ENCODE assay signal across 15 mouse cellular contexts in the genomic region with DNA sequence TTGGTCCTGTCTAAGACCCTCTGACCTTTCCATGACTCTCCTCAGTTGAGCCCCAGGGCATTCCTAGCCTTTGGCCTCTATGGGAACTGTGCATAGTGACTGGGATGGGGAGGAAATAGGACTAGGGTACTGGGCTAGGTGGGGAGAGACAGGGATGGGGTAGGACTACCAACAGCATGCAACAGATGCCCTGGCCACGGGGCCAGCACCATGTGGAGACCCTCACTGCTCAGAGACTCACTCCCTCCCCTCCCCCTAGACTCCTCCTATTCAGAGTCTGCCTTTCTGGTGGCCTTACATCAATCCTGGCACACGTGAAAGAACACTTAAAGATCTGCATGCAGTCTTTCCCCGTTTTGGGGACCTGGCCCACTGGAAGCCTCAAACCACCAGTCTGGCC. TPM values are rescaled to one million over a fixed set of nuclear protein-coding genes. Genes with fewer than 3 reads are reported as not detected.
DNase-seq lines count a peak whose midpoint lies in the region; ATAC-seq and TF ChIP-seq lines count a peak whose summit lies in the region.
"Had no signal": no experiment of that assay in that cellular context is flagged by ENCODE, and none has a peak within 500 bp of the region (broad histone marks: within the 10 kb centered on the region; RNA-seq: fewer than 3 reads in every experiment).

No protein-coding gene starts in this region.

- no peaks in the 10 kb centered on the region for H3K36me3 ChIP-seq in heart, embryonic 16.5 days (ENCODE audit: control insufficient read depth, insufficient read depth)
- no peaks in the 10 kb centered on the region for H3K36me3 ChIP-seq in lung, embryonic 15.5 days
- peaks cover 62% of the 10 kb centered on the region for H3K36me3 ChIP-seq in forebrain, embryonic 14.5 days (ENCODE audit: control insufficient read depth, insufficient read depth, low read length)

- no peak overlapping the region for H3K4me2 ChIP-seq in heart, embryonic 16.5 days (ENCODE audit: low read depth, low read length)
- no peak overlapping the region for H3K4me2 ChIP-seq in lung, embryonic 15.5 days
- peak overlapping the region; percentile 41 for H3K4me2 ChIP-seq in forebrain, embryonic 14.5 days (ENCODE audit: low read length)

- no peak for TF ChIP-seq CTCF in olfactory bulb, adult 2 months (IDR thresholded peaks at IDR 0.05; ENCODE audit: insufficient read depth, low read depth, low read length)

- 0 out of 2 replicates have a peak, but pooled peaks cover 4% of the 10 kb centered on the region for H3K4me1 ChIP-seq in heart, embryonic 16.5 days (ENCODE audit: control insufficient read depth, insufficient read depth, low read length)
- peaks cover 7% of the 10 kb centered on the region for H3K4me1 ChIP-seq in lung, embryonic 15.5 days
- H3K4me1 ChIP-seq in forebrain, embryonic 14.5 days (ENCODE audit: control insufficient read depth, insufficient read depth, low read length), result 0 out of 2 replicates have a peak, but pooled peaks cover 7% of the 10 kb centered on the region
- peaks cover 44% of the 10 kb centered on the region for H3K4me1 ChIP-seq in olfactory bulb, adult 2 months (ENCODE audit: control insufficient read depth, insufficient read depth, low read length)

- peak overlapping the region; percentile 46 for H3K4me3 ChIP-seq in heart, embryonic 16.5 days (ENCODE audit: low read length)
- H3K4me3 ChIP-seq in lung, embryonic 15.5 days, result peak overlapping the region; percentile 39; the same call in 1 of the 2 replicates
- no peak overlapping the region for H3K4me3 ChIP-seq in forebrain, embryonic 14.5 days (ENCODE audit: low read depth, low read length)
- H3K4me3 ChIP-seq in olfactory bulb, adult 2 months (ENCODE audit: insufficient read depth, low read depth, low read length), result no peak overlapping the region
- H3K4me3 ChIP-seq: myocyte had no signal

- no peak overlapping the region for H3K27ac ChIP-seq in heart, embryonic 16.5 days (ENCODE audit: low read length)
- no peak overlapping the region for H3K27ac ChIP-seq in lung, embryonic 15.5 days
- H3K27ac ChIP-seq in forebrain, embryonic 14.5 days (ENCODE audit: low read depth, low read length), result no peak overlapping the region
- 0 out of 2 replicates have a peak overlapping the region, but pooled peaks have one; percentile 35 for H3K27ac ChIP-seq in olfactory bulb, adult 2 months (ENCODE audit: insufficient read depth, low read depth, low read length)

- no peak for DNase-seq in heart, postnatal 10 days
- no peak for DNase-seq in lung, postnatal 14 days
- no peak for DNase-seq in forebrain, embryonic 14.5 days (ENCODE audit: low spot score)
- no peak for DNase-seq in adipocyte (ENCODE audit: low spot score)
- DNase-seq: kidney, postnatal 25 days; lung, postnatal 36 days; thymus, postnatal 14 days had no signal

- no peak for ATAC-seq in heart, embryonic 16.5 days (replicated peaks; ENCODE audit: extremely low read depth, insufficient read depth, low FRiP score)
- no peak for ATAC-seq in lung, embryonic 15.5 days (ENCODE audit: borderline replicate concordance, extremely low read depth, low FRiP score, low TSS enrichment)
- ATAC-seq in forebrain, embryonic 14.5 days, result no peak

- H3K9me3 ChIP-seq in heart, embryonic 16.5 days (replicated peaks; ENCODE audit: control insufficient read depth, low read length), result no peaks in the 10 kb centered on the region
- no peaks in the 10 kb centered on the region for H3K9me3 ChIP-seq in lung, embryonic 15.5 days
- H3K9me3 ChIP-seq in forebrain, embryonic 14.5 days (replicated peaks; ENCODE audit: control insufficient read depth, low read length), result no peaks in the 10 kb centered on the region

- peaks cover 60% of the 10 kb centered on the region for H3K27me3 ChIP-seq in heart, embryonic 16.5 days (ENCODE audit: control insufficient read depth, insufficient read depth, low read length)
- peaks cover 50% of the 10 kb centered on the region for H3K27me3 ChIP-seq in lung, embryonic 15.5 days
- H3K27me3 ChIP-seq in forebrain, embryonic 14.5 days (replicated peaks; ENCODE audit: control insufficient read depth, insufficient read depth, low read length), result peaks cover 28% of the 10 kb centered on the region

- 29% methylated on average over 3 of the region's 3 CpGs for WGBS in heart, embryonic 16.5 days
- WGBS in lung, embryonic 15.5 days, result 14% methylated on average over 3 of the region's 3 CpGs
- 38% methylated on average over 3 of the region's 3 CpGs for WGBS in forebrain, embryonic 14.5 days
- WGBS in olfactory bulb, adult 2 months, result 45% methylated on average over 3 of the region's 3 CpGs

- no peak overlapping the region for H3K9ac ChIP-seq in heart, embryonic 16.5 days (ENCODE audit: low read length)
- H3K9ac ChIP-seq in lung, embryonic 15.5 days, result no peak overlapping the region
- H3K9ac ChIP-seq in forebrain, embryonic 14.5 days (ENCODE audit: low read length), result no peak overlapping the region

- intact Hi-C loops in heart, postnatal 10 days (cut with DNase I), result no loop called here

- TF ChIP-seq POLR2A in olfactory bulb, adult 2 months (IDR thresholded peaks at IDR 0.05; ENCODE audit: insufficient read depth, low read depth, low read length), result no peak

RNA-seq across cellular contexts. Expression of a gene that starts 12.7 kb away (rescaled TPM):
- 0.04 TPM in 1 of 2 replicates, not detected in the other for polyA plus RNA-seq in heart, embryonic 16.5 days (2015; fragmentation: Nextera tagmentation; extraction: Ambion mirVana)
- total RNA-seq in heart, postnatal 10 days (2021), result under 1 TPM; 0.05 to 0.10 TPM
- 0.24 and 0.42 TPM in 2 replicates for polyA plus RNA-seq in lung, embryonic 15.5 days (2015; fragmentation: Nextera tagmentation; extraction: Ambion mirVana)
- 16.8 and 17.4 TPM in 2 replicates for polyA plus RNA-seq in forebrain, embryonic 14.5 days (2014; fragmentation: Nextera tagmentation; extraction: Ambion mirVana)
- not detected in 2 replicates for polyA plus RNA-seq in olfactory bulb, adult 2 months (2012; ENCODE audit: insufficient read depth, insufficient read length, low replicate concordance, missing spikeins)

RNA-seq across cellular contexts. Expression of a gene that starts 29.5 kb away (rescaled TPM):
- polyA plus RNA-seq in heart, embryonic 16.5 days (2015; fragmentation: Nextera tagmentation; extraction: Ambion mirVana), result not detected in 2 replicates
- not detected for total RNA-seq in heart, postnatal 10 days (2021)
- 0.21 TPM in 1 of 2 replicates, not detected in the other for polyA plus RNA-seq in lung, embryonic 15.5 days (2015; fragmentation: Nextera tagmentation; extraction: Ambion mirVana)
- polyA plus RNA-seq in forebrain, embryonic 14.5 days (2014; fragmentation: Nextera tagmentation; extraction: Ambion mirVana), result 25.7 and 31.8 TPM in 2 replicates
- not detected in 2 replicates for polyA plus RNA-seq in olfactory bulb, adult 2 months (2012; ENCODE audit: insufficient read depth, insufficient read length, low replicate concordance, missing spikeins)
- polyA plus RNA-seq: myocyte had no signal

RNA-seq across cellular contexts. Expression of a gene that starts 35.7 kb away (rescaled TPM):
- 0.04 and 0.89 TPM in 2 replicates for polyA plus RNA-seq in heart, embryonic 16.5 days (2015; fragmentation: Nextera tagmentation; extraction: Ambion mirVana)
- not detected for total RNA-seq in heart, postnatal 10 days (2021)
- polyA plus RNA-seq in lung, embryonic 15.5 days (2015; fragmentation: Nextera tagmentation; extraction: Ambion mirVana), result 0.10 and 0.13 TPM in 2 replicates
- 0.05 and 0.14 TPM in 2 replicates for polyA plus RNA-seq in forebrain, embryonic 14.5 days (2014; fragmentation: Nextera tagmentation; extraction: Ambion mirVana)
- not detected in 2 replicates for polyA plus RNA-seq in olfactory bulb, adult 2 months (2012; ENCODE audit: insufficient read depth, insufficient read length, low replicate concordance, missing spikeins)
- total RNA-seq: gastrocnemius, postnatal 14 days had no signal
- polyA plus RNA-seq: embryonic facial prominence, embryonic 11.5 days; myocyte had no signal

RNA-seq across cellular contexts. Expression of a gene that starts 43.2 kb away (rescaled TPM):
- polyA plus RNA-seq in heart, embryonic 16.5 days (2015; fragmentation: Nextera tagmentation; extraction: Ambion mirVana), result 42.7 and 46.5 TPM in 2 replicates
- 10 to 100 TPM; 61.2 to 62.2 TPM for total RNA-seq in heart, postnatal 10 days (2021)
- 52.2 and 53.0 TPM in 2 replicates for polyA plus RNA-seq in lung, embryonic 15.5 days (2015; fragmentation: Nextera tagmentation; extraction: Ambion mirVana)
- polyA plus RNA-seq in forebrain, embryonic 14.5 days (2014; fragmentation: Nextera tagmentation; extraction: Ambion mirVana), result 73.5 and 86.4 TPM in 2 replicates
- polyA plus RNA-seq in olfactory bulb, adult 2 months (2012; ENCODE audit: insufficient read depth, insufficient read length, low replicate concordance, missing spikeins), result not detected in 2 replicates

RNA-seq across cellular contexts. Expression of a gene that starts 46.9 kb away (rescaled TPM):
- polyA plus RNA-seq in heart, embryonic 16.5 days (2015; fragmentation: Nextera tagmentation; extraction: Ambion mirVana), result not detected in 2 replicates
- not detected for total RNA-seq in heart, postnatal 10 days (2021)
- not detected in 2 replicates for polyA plus RNA-seq in lung, embryonic 15.5 days (2015; fragmentation: Nextera tagmentation; extraction: Ambion mirVana)
- polyA plus RNA-seq in forebrain, embryonic 14.5 days (2014; fragmentation: Nextera tagmentation; extraction: Ambion mirVana), result not detected in 2 replicates
- polyA plus RNA-seq in olfactory bulb, adult 2 months (2012; ENCODE audit: insufficient read depth, insufficient read length, low replicate concordance, missing spikeins), result not detected in 2 replicates
- total RNA-seq: gastrocnemius, postnatal 14 days; left cerebral cortex, postnatal 14 days had no signal
- polyA plus RNA-seq: embryonic facial prominence, embryonic 11.5 days; myocyte; small intestine, adult 2 months had no signal

Comparison
In these comparisons a context has a peak if more than half of its experiments do, and no peak if none do; other contexts are left out.
1. H3K4me3 ChIP-seq: peak in heart, embryonic 16.5 days (single experiment) and lung, embryonic 15.5 days (single experiment); none in forebrain, embryonic 14.5 days (single experiment) and olfactory bulb, adult 2 months (single experiment).
2. RNA of a gene that starts 12.7 kb away (polyA plus RNA-seq): 16.8 to 17.4 TPM in forebrain, embryonic 14.5 days; 0.24 to 0.42 TPM in lung, embryonic 15.5 days, 0.04 TPM in heart, embryonic 16.5 days and not detected in olfactory bulb, adult 2 months; every median in the first group is over 10 times any median in the second.
3. RNA of a gene that starts 29.5 kb away (polyA plus RNA-seq): 25.7 to 31.8 TPM in forebrain, embryonic 14.5 days; 0.21 TPM in lung, embryonic 15.5 days, not detected in heart, embryonic 16.5 days and not detected in olfactory bulb, adult 2 months; every median in the first group is over 10 times any median in the second.